Mouse (Mus musculus): Measurements from ENCODE around the gene Msl3.

DNA sequence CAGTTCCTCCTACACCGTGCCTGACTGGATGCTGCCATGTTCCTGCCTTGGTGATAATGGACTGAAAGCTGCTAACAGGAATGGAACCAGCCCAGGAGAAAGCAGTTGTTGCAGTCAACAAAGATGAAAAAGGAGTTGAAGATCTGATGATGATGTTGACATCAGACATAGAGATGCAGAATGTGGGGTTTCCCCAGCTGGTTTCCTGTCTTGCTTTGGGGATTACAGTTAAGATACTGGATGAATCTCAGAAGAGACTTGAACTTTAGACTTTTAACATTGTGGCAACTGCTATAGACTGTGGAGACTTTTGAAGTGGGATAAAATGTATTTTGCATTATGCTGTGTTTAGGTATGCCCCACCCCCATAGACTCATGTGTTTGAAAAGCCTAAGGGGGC is 15.9 kb downstream of the Msl3 start:
- TF ChIP-seq CHD2 (IDR thresholded peaks at IDR 0.05; ENCODE audit: low read depth, low read length), result no peak
- no peak for TF ChIP-seq MAFK (IDR thresholded peaks at IDR 0.05; ENCODE audit: insufficient read depth, low read depth, low read length)
- no peak for TF ChIP-seq ZC3H11A (IDR thresholded peaks at IDR 0.05; ENCODE audit: borderline replicate concordance, low read depth, low read length)
